Mouse (Mus musculus): Measurements from ENCODE around the gene Rab14.

The Rab14 gene

GRCm38 (mm10) chr2:35200898-35201668 is at the start of gene Rab14:
Rab14 (minus strand) TSS chr2:35201120.
- peak; percentile 100 for DNase-seq

GRCm38 (mm10) chr2:35247763-35248162 is 46.8 kb upstream of the Rab14 start:
- no peak for DNase-seq

- no peak for DNase-seq
Observed at GRCm38 (mm10) chr2:35244241-35244640, 43.3 kb upstream of the Rab14 start.

GRCm38 (mm10) chr2:35235021-35235420 is 34.1 kb upstream of the Rab14 start:
- DNase-seq: no peak

GRCm38 (mm10) chr2:35233898-35234297 is 33.0 kb upstream of the Rab14 start:
- DNase-seq: no peak

- DNase-seq: no peak
Observed at GRCm38 (mm10) chr2:35232595-35233445, 31.9 kb upstream of the Rab14 start.

GRCm38 (mm10) chr2:35231871-35232270 is 31.0 kb upstream of the Rab14 start:
- DNase-seq: peak; percentile 14

GRCm38 (mm10) chr2:35230215-35230614 is 29.3 kb upstream of the Rab14 start:
- no peak for DNase-seq

GRCm38 (mm10) chr2:35228145-35228544 is 27.2 kb upstream of the Rab14 start:
- no peak for DNase-seq

GRCm38 (mm10) chr2:35224285-35224684 is 23.4 kb upstream of the Rab14 start:
- DNase-seq: no peak

- no peak for DNase-seq
Observed at GRCm38 (mm10) chr2:35222822-35223391, 22.0 kb upstream of the Rab14 start.

- DNase-seq: no peak
Observed at GRCm38 (mm10) chr2:35218736-35219135, 17.8 kb upstream of the Rab14 start.

- no peak for DNase-seq
Observed at GRCm38 (mm10) chr2:35216701-35217100, 15.8 kb upstream of the Rab14 start.

GRCm38 (mm10) chr2:35215363-35215762 is 14.4 kb upstream of the Rab14 start:
- DNase-seq: no peak

GRCm38 (mm10) chr2:35214881-35215358 is 14.0 kb upstream of the Rab14 start:
- peak; percentile 77 for DNase-seq

- DNase-seq: no peak
Observed at GRCm38 (mm10) chr2:35213345-35213910, 12.5 kb upstream of the Rab14 start.

GRCm38 (mm10) chr2:35211681-35212080 is 10.8 kb upstream of the Rab14 start:
- no peak for DNase-seq

- DNase-seq: no peak
Observed at GRCm38 (mm10) chr2:35208931-35209665, 8.2 kb upstream of the Rab14 start.

- DNase-seq: no peak
Observed at GRCm38 (mm10) chr2:35208054-35208453, 7.1 kb upstream of the Rab14 start.

- DNase-seq: no peak
Observed at GRCm38 (mm10) chr2:35206761-35207160, 5.8 kb upstream of the Rab14 start.

- no peak for DNase-seq
Observed at GRCm38 (mm10) chr2:35203729-35204128, 2.8 kb upstream of the Rab14 start.
